7 mouse cellular contexts compared by ENCODE assay signal in the genomic region with DNA sequence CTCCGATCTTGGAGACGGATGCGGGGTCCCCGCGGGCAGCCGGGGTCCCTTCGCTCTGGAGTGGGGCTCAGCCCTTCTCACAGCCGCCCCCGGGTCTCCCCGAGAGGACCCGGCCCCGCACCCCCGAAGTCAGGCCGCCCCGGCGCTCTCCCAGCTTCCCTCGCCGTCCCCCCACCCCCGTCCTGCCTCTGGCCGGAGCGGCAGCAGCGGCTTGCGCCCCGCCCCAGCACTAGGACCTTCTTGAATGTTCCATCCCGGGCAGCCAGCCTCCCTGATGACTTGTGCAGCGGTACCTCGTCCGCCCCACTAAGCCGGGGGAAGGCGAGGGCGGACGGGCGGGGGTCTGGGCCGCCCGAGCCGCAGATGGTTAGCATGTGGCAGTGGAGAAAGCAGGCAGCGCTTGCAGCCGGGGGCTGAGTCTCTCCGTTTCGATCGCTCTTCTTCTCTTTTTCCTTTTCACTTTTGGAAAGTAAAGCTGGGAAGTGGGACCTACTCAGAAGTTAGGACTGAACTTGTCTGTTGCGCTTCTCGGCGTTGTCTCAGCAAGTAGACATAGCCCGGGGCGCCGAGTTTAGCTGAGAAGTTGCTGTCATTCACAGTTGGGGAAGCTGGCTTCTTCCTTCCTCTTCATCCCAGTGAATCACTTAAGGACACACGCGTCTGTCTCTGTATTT. TPM values are rescaled to one million over a fixed set of nuclear protein-coding genes. Genes with fewer than 3 reads are reported as not detected.
A peak's percentile ranks its signal among the peaks of the same experiment; 100 is the strongest.
DNase-seq lines count a peak whose midpoint lies in the region; ATAC-seq lines count a peak whose summit lies in the region.

No protein-coding gene starts in this region.

- intact Hi-C loops in gastrocnemius, postnatal 14 days (cut with DNase I; ENCODE audit: low total_unique reads): no loop called here

- H3K4me2 ChIP-seq in kidney, embryonic 16.5 days (replicated peaks; ENCODE audit: low read depth, low read length): peak overlapping the region; percentile 64
- H3K4me2 ChIP-seq in lung, embryonic 16.5 days (ENCODE audit: low read depth, low read length): peak overlapping the region; percentile 69

- ATAC-seq in kidney, embryonic 16.5 days (ENCODE audit: low FRiP score, low TSS enrichment): peak; percentile 78
- ATAC-seq in lung, embryonic 16.5 days (ENCODE audit: low read depth): peak; percentile 84

- no peaks in the 10 kb centered on the region for H3K9me3 ChIP-seq in kidney, embryonic 16.5 days (ENCODE audit: low read length)
- H3K9me3 ChIP-seq in lung, embryonic 16.5 days (ENCODE audit: control insufficient read depth, low read length): no peaks in the 10 kb centered on the region

- WGBS in kidney, embryonic 16.5 days: under 1% methylated on average over 48 of the region's 49 CpGs
- under 1% methylated on average over 38 of the region's 49 CpGs for WGBS in lung, embryonic 16.5 days

- DNase-seq in 3T3-L1 (ENCODE audit: low read depth, low spot score): peak; percentile 73
- DNase-seq in CD4-positive, CD25-positive, alpha-beta regulatory T cell, adult 2 months (ENCODE audit: low read depth, low spot score): peak; percentile 75
- DNase-seq in gastrocnemius, postnatal 14 days: peak; percentile 83
- peak; percentile 72 for DNase-seq in skeletal muscle tissue, adult 2 months (ENCODE audit: low read depth, low spot score)

- H3K4me1 ChIP-seq in brown adipose tissue, adult 24 weeks (ENCODE audit: control insufficient read depth, insufficient read depth, insufficient read length, low read length): peaks cover 4% of the 10 kb centered on the region; the same call in 1 of the 2 replicates
- peaks cover 23% of the 10 kb centered on the region for H3K4me1 ChIP-seq in kidney, embryonic 16.5 days (ENCODE audit: insufficient read depth, low read length)
- H3K4me1 ChIP-seq in lung, embryonic 16.5 days (replicated peaks; ENCODE audit: control insufficient read depth, insufficient read depth, low read length): peaks cover 14% of the 10 kb centered on the region; the same call in 1 of the 2 replicates

- no peaks in the 10 kb centered on the region for H3K27me3 ChIP-seq in kidney, embryonic 16.5 days (ENCODE audit: insufficient read depth, low read length)
- H3K27me3 ChIP-seq in lung, embryonic 16.5 days (ENCODE audit: control insufficient read depth, insufficient read depth, low read depth, low read length): no peaks in the 10 kb centered on the region

- peak overlapping the region; percentile 95 for H3K27ac ChIP-seq in brown adipose tissue, adult 24 weeks (replicated peaks; ENCODE audit: low read depth, low read length)
- H3K27ac ChIP-seq in kidney, embryonic 16.5 days (ENCODE audit: low read length): peak overlapping the region; percentile 96
- H3K27ac ChIP-seq in lung, embryonic 16.5 days (ENCODE audit: low read length): peak overlapping the region; percentile 97

- H3K9ac ChIP-seq in kidney, embryonic 16.5 days (replicated peaks; ENCODE audit: low read length): peak overlapping the region; percentile 95
- H3K9ac ChIP-seq in lung, embryonic 16.5 days (ENCODE audit: low read length): peak overlapping the region; percentile 94

- H3K36me3 ChIP-seq in kidney, embryonic 16.5 days (ENCODE audit: insufficient read depth, low read length): no peaks in the 10 kb centered on the region
- 0 out of 2 replicates have a peak, but pooled peaks cover under 1% of the 10 kb centered on the region for H3K36me3 ChIP-seq in lung, embryonic 16.5 days (ENCODE audit: control insufficient read depth, insufficient read depth, low read length)

- peak overlapping the region; percentile 94 for H3K4me3 ChIP-seq in brown adipose tissue, adult 24 weeks (ENCODE audit: insufficient read depth, low read depth, low read length)
- H3K4me3 ChIP-seq in kidney, embryonic 16.5 days (ENCODE audit: low read length): peak overlapping the region; percentile 86
- peak overlapping the region; percentile 97 for H3K4me3 ChIP-seq in lung, embryonic 16.5 days (ENCODE audit: low read length)

RNA-seq across cellular contexts. Expression of a gene that starts 0.5 kb away (rescaled TPM):
- polyA plus RNA-seq in brown adipose tissue, adult 24 weeks (2012; ENCODE audit: insufficient read depth, insufficient read length, missing spikeins): 13.4 and 49.0 TPM in 2 replicates
- 10 to 100 TPM; 29.9 to 34.2 TPM for total RNA-seq in gastrocnemius, postnatal 14 days (2021)
- 72.5 and 78.0 TPM in 2 replicates for polyA plus RNA-seq in kidney, embryonic 16.5 days (2015; fragmentation: Nextera tagmentation; extraction: Ambion mirVana)
- 78.7 and 81.8 TPM in 2 replicates for polyA plus RNA-seq in lung, embryonic 16.5 days (2015; fragmentation: Nextera tagmentation; extraction: Ambion mirVana)

Comparison
In these comparisons a context has a peak if more than half of its experiments do, and no peak if none do; other contexts are left out.
1. Peak in every context shown above with its lines: DNase-seq, ATAC-seq, H3K4me3 ChIP-seq and H3K27ac ChIP-seq.